13 mouse cellular contexts compared by ENCODE assay signal in genomic region chr15:51248789-51249040, GRCm38 (mm10).
"Had no signal": no experiment of that assay in that cellular context is flagged by ENCODE, and none has a peak within 500 bp of the region (broad histone marks: within the 10 kb centered on the region; RNA-seq: fewer than 3 reads in every experiment).

No protein-coding gene starts in this region.

- H3K9me3 ChIP-seq: limb, embryonic 10.5 days; limb, embryonic 13.5 days; liver, embryonic 12.5 days; liver, embryonic 15.5 days had no signal

- H3K27ac ChIP-seq: kidney, postnatal 0 days; layer of hippocampus, adult 2 months; limb, embryonic 10.5 days; limb, embryonic 13.5 days; liver, embryonic 12.5 days; liver, embryonic 15.5 days had no signal

- H3K4me3 ChIP-seq: layer of hippocampus, adult 2 months; limb, embryonic 10.5 days; limb, embryonic 13.5 days; liver, embryonic 12.5 days; liver, embryonic 15.5 days had no signal

- H3K4me1 ChIP-seq: limb, embryonic 10.5 days; liver, embryonic 12.5 days; liver, embryonic 15.5 days had no signal

- H3K9ac ChIP-seq: limb, embryonic 13.5 days; liver, embryonic 12.5 days; liver, embryonic 15.5 days had no signal

- H3K27me3 ChIP-seq: limb, embryonic 13.5 days; liver, embryonic 12.5 days; liver, embryonic 15.5 days had no signal

- H3K4me2 ChIP-seq: limb, embryonic 13.5 days; liver, embryonic 12.5 days; liver, embryonic 15.5 days; midbrain, embryonic 11.5 days had no signal

- DNase-seq: kidney, postnatal 25 days; layer of hippocampus, adult 9-11 months; liver; midbrain, embryonic 14.5 days; thymus, adult 18-20 months; thymus, postnatal 36 days had no signal

- H3K36me3 ChIP-seq: limb, embryonic 10.5 days; limb, embryonic 13.5 days; liver, embryonic 12.5 days; liver, embryonic 15.5 days had no signal

- ATAC-seq: liver, embryonic 12.5 days had no signal
